Mouse (Mus musculus) CH12.LX (cell line): ENCODE measurements around the gene Itih2. TPM values are rescaled to one million over a fixed set of nuclear protein-coding genes. Genes with fewer than 3 reads are reported as not detected.

Experiments
- DNase-seq: peaks from one replicate; pipeline ENCODE4 v3.0.0-alpha.2; 2013; ENCODE audit errors: extremely low read depth
- H3K27ac ChIP-seq: 2 replicates; pipeline ENCODE4 v1.5.1; 2012; ENCODE audit warnings: low read depth, mild to moderate bottlenecking, control low read depth, moderate library complexity; ENCODE audit not compliant: insufficient read depth
- H3K27me3 ChIP-seq: replicated peaks from 2 replicates; pipeline ENCODE3; 2012; ENCODE audit warnings: inconsistent platforms
- H3K36me3 ChIP-seq, 2 experiments: replicated peaks in 1 of 2; 2 replicates each; pipeline versions ENCODE3 to v1.6.1; 2012; ENCODE audit warnings: inconsistent platforms in 1 of 2, low read length in 1 of 2, mild to moderate bottlenecking in 1 of 2, mixed read lengths in 1 of 2, moderate library complexity in 1 of 2; ENCODE audit not compliant: control insufficient read depth in 1 of 2, insufficient read depth in 1 of 2
- H3K4me1 ChIP-seq, 2 experiments: 2 replicates each; pipeline ENCODE4 v1.6.1; 2012; ENCODE audit warnings: inconsistent platforms in 1 of 2, moderate library complexity in 1 of 2; ENCODE audit not compliant: insufficient read depth in 2 of 2, control insufficient read depth in 1 of 2
- H3K4me2 ChIP-seq: 2 replicates; pipeline ENCODE4 v1.6.1; 2012; ENCODE audit warnings: low read depth, mild to moderate bottlenecking, control low read depth; ENCODE audit not compliant: poor library complexity, insufficient read depth, severe bottlenecking
- H3K4me3 ChIP-seq, 3 experiments: fragments of 150-350 bp in 1 of 3; sonication (generic) in 1 of 3; replicated peaks in 1 of 3; 2 replicates each; pipeline versions ENCODE3 to v1.5.1; 2011 to 2012; ENCODE audit warnings: low read depth in 2 of 3, low read length in 2 of 3, mild to moderate bottlenecking in 2 of 3, moderate library complexity in 2 of 3, control low read depth in 1 of 3, improper control_type of control experiment in 1 of 3, inconsistent platforms in 1 of 3, mixed read lengths in 1 of 3; ENCODE audit not compliant: poor library complexity in 1 of 3
- H3K79me2 ChIP-seq: replicated peaks from 2 replicates; pipeline ENCODE4 v1.6.1; 2012; ENCODE audit warnings: mild to moderate bottlenecking, moderate library complexity; ENCODE audit not compliant: control insufficient read depth, poor library complexity, insufficient read depth, severe bottlenecking; ENCODE audit errors: extremely low read depth
- H3K9ac ChIP-seq: 2 replicates; pipeline ENCODE4 v1.6.1; 2012; ENCODE audit warnings: low read depth, mild to moderate bottlenecking, control low read depth, moderate library complexity; ENCODE audit not compliant: insufficient read depth
- H3K9me3 ChIP-seq: replicated peaks from 2 replicates; pipeline ENCODE3; 2012; ENCODE audit warnings: low read length, inconsistent platforms, mixed read lengths
- BHLHE40 ChIP-seq: IDR thresholded peaks from 2 replicates; pipeline ENCODE4 v1.6.1; 2011; ENCODE audit warnings: mild to moderate bottlenecking, low read depth, low read length, improper control_type of control experiment
- CHD1 ChIP-seq: IDR thresholded peaks from 2 replicates; pipeline ENCODE4 v1.6.1; 2012; ENCODE audit warnings: low read depth, low read length, improper control_type of control experiment, inconsistent platforms
- CHD2 ChIP-seq: IDR thresholded peaks from 2 replicates; pipeline ENCODE4 v1.6.1; 2011; ENCODE audit warnings: low read length, improper control_type of control experiment
- CTCF ChIP-seq, 2 experiments: IDR thresholded peaks in 1 of 2; conservative IDR thresholded peaks in 1 of 2; 2 replicates each; pipeline ENCODE4 v1.5.1; 2011 to 2012; ENCODE audit warnings: low read depth in 2 of 2, low read length in 2 of 2, improper control_type of control experiment in 1 of 2, inconsistent platforms in 1 of 2, mild to moderate bottlenecking in 1 of 2, moderate library complexity in 1 of 2
- ELF1 ChIP-seq: IDR thresholded peaks from 2 replicates; pipeline ENCODE4 v1.6.1; 2014; ENCODE audit warnings: low read depth, mild to moderate bottlenecking, inconsistent platforms, low read length, improper control_type of control experiment
- EP300 ChIP-seq: IDR thresholded peaks from 2 replicates; pipeline ENCODE4 v1.6.1; 2011; ENCODE audit warnings: low read length, improper control_type of control experiment
- ETS1 ChIP-seq: conservative IDR thresholded peaks from 2 replicates; pipeline ENCODE4 v1.6.1; 2012; ENCODE audit warnings: low read depth, mild to moderate bottlenecking, inconsistent platforms, low read length, improper control_type of control experiment, moderate library complexity
- GABPA ChIP-seq: IDR thresholded peaks from 2 replicates; pipeline ENCODE4 v1.6.1; 2012; ENCODE audit warnings: low read depth, low read length, improper control_type of control experiment, inconsistent platforms; ENCODE audit not compliant: insufficient replicate concordance
- HCFC1 ChIP-seq: IDR thresholded peaks from 2 replicates; pipeline ENCODE4 v1.6.1; 2012; ENCODE audit warnings: low read depth, mild to moderate bottlenecking, inconsistent platforms, low read length, improper control_type of control experiment
- IRF4 ChIP-seq: IDR thresholded peaks from 2 replicates; pipeline ENCODE4 v1.6.1; 2014; ENCODE audit warnings: low read depth, mild to moderate bottlenecking, inconsistent platforms, low read length, improper control_type of control experiment
- JUND ChIP-seq: conservative IDR thresholded peaks from 2 replicates; pipeline ENCODE4 v1.6.1; 2011; ENCODE audit warnings: low read depth, low read length, improper control_type of control experiment
- MAX ChIP-seq: IDR thresholded peaks from 2 replicates; pipeline ENCODE4 v1.6.1; 2011; ENCODE audit warnings: low read length, improper control_type of control experiment
- MAZ ChIP-seq: IDR thresholded peaks from 2 replicates; pipeline ENCODE4 v1.6.1; 2012; ENCODE audit warnings: low read depth, mild to moderate bottlenecking, inconsistent platforms, low read length, improper control_type of control experiment, moderate library complexity
- MEF2A ChIP-seq: IDR thresholded peaks from 2 replicates; pipeline ENCODE4 v1.6.1; 2014; ENCODE audit warnings: low read depth, mild to moderate bottlenecking, inconsistent platforms, low read length, improper control_type of control experiment, borderline replicate concordance
- MXI1 ChIP-seq: IDR thresholded peaks from 2 replicates; pipeline ENCODE4 v1.6.1; 2011; ENCODE audit warnings: mild to moderate bottlenecking, low read depth, low read length, improper control_type of control experiment
- MYC ChIP-seq: IDR thresholded peaks from 2 replicates; pipeline ENCODE4 v1.6.1; 2011; ENCODE audit warnings: low read depth, mild to moderate bottlenecking, improper control_type of control experiment, low read length
- NELFE ChIP-seq: IDR thresholded peaks from 2 replicates; pipeline ENCODE4 v1.6.1; 2011; ENCODE audit warnings: low read depth, low read length, improper control_type of control experiment
- PAX5 ChIP-seq: IDR thresholded peaks from 2 replicates; pipeline ENCODE4 v1.6.1; 2012; ENCODE audit warnings: low read length, inconsistent platforms, mixed read lengths
- POLR2AphosphoS2 ChIP-seq: IDR thresholded peaks from 2 replicates; pipeline ENCODE4 v1.6.1; 2011; ENCODE audit warnings: low read depth, low read length, improper control_type of control experiment
- RAD21 ChIP-seq: IDR thresholded peaks from 2 replicates; pipeline ENCODE4 v1.6.1; 2011; ENCODE audit warnings: low read depth, mild to moderate bottlenecking, low read length, improper control_type of control experiment, moderate library complexity
- RCOR1 ChIP-seq: conservative IDR thresholded peaks from 2 replicates; pipeline ENCODE4 v1.6.1; 2012; ENCODE audit warnings: low read depth, mild to moderate bottlenecking, inconsistent platforms, low read length, improper control_type of control experiment
- SIN3A ChIP-seq: IDR thresholded peaks from 2 replicates; pipeline ENCODE4 v1.6.1; 2012; ENCODE audit warnings: low read length, improper control_type of control experiment, inconsistent platforms
- SMC3 ChIP-seq: IDR thresholded peaks from 2 replicates; pipeline ENCODE4 v1.6.1; 2011; ENCODE audit warnings: low read depth, low read length, improper control_type of control experiment
- TBP ChIP-seq: conservative IDR thresholded peaks from 2 replicates; pipeline ENCODE4 v1.6.1; 2011; ENCODE audit warnings: low read depth, low read length, improper control_type of control experiment
- USF1 ChIP-seq: IDR thresholded peaks from 2 replicates; pipeline ENCODE4 v1.6.1; 2014; ENCODE audit warnings: low read depth, mild to moderate bottlenecking, inconsistent platforms, low read length, improper control_type of control experiment
- USF2 ChIP-seq: conservative IDR thresholded peaks from 2 replicates; pipeline ENCODE4 v1.6.1; 2011; ENCODE audit warnings: low read depth, low read length, improper control_type of control experiment
- ZMIZ1 ChIP-seq: IDR thresholded peaks from 2 replicates; pipeline ENCODE4 v1.6.1; 2012; ENCODE audit warnings: low read depth, mild to moderate bottlenecking, inconsistent platforms, low read length, improper control_type of control experiment
- dilution Hi-C: fragments of 300-500 bp; cut with MboI; formaldehyde crosslinking; loops from 2 replicates; pipeline ENCODE4 v1.14.3; 2020; ENCODE audit warnings: low sequenced_read_pairs; ENCODE audit not compliant: extremely low pct_unique_long_range_greater_than_20kb, extremely low pct_ligation_motif_present
- in situ Hi-C: fragments of 300-500 bp; cut with MboI; formaldehyde crosslinking; loops from 3 replicates; pipeline ENCODE4 v1.14.3; 2019; ENCODE audit warnings: low sequenced_read_pairs, low pct_ligation_motif_present, low pct_unique_long_range_greater_than_20kb, mixed read lengths
- polyA plus RNA-seq: library from polyadenylated mRNA; unstranded; fragments of >175 nt; gene quantifications from 2 replicates; pipeline ENCODE4 v1.2.1, GENCODE M21; 2012; ENCODE audit warnings: low read depth; ENCODE audit not compliant: insufficient read length
- total RNA-seq, 2 experiments: library from RNA; depleted of rRNA; stranded (reverse); fragments of 300-350 nt in 1 of 2; fragments of >200 nt in 1 of 2; gene quantifications; 2 replicates each; pipeline ENCODE4 v1.2.3; 2012 to 2014

Gene Itih2
- total and polyA plus RNA-seq, 3 experiments: not detected

GRCm38 (mm10) chr2:10119276-10119675, 11.9 kb downstream of the Itih2 start:
- dilution Hi-C loops (no loop called here), in situ Hi-C loops (no loop called here)
- no peak for DNase-seq
- Histone ChIP-seq H3K4me3 (no peak overlapping the region), H3K9me3 (no peaks in the 10 kb centered on the region), H3K27me3 (no peaks in the 10 kb centered on the region), H3K4me1 (no peaks in the 10 kb centered on the region), H3K79me2 (no peaks in the 10 kb centered on the region), H3K9ac (no peak overlapping the region), H3K4me2 (no peak overlapping the region), H3K27ac (no peak overlapping the region), H3K36me3 (no peaks in the 10 kb centered on the region)
- TF ChIP-seq CTCF (conservative IDR thresholded peaks at IDR 0.05 in 1 of 2, IDR thresholded peaks at IDR 0.05 in 1 of 2; ENCODE audit: low read depth in 2 of 2, low read length in 2 of 2) (no peak), MAZ (no peak), GABPA (no peak), NELFE (no peak), PAX5 (no peak), BHLHE40 (no peak), TBP (no peak), IRF4 (no peak), ETS1 (no peak), CHD2 (no peak), RAD21 (no peak), SIN3A (no peak), MAX (no peak), EP300 (no peak), CHD1 (no peak), MEF2A (no peak), ZMIZ1 (no peak), MXI1 (no peak), RCOR1 (no peak)

GRCm38 (mm10) chr2:10118751-10119150, 12.4 kb downstream of the Itih2 start:
- in situ Hi-C loops: no loop called here

More at GRCm38 (mm10) chr2:10118751-10119150, 12.4 kb downstream of the Itih2 start:
- Histone ChIP-seq H3K9ac (no peak overlapping the region), H3K27me3 (no peaks in the 10 kb centered on the region), H3K4me3 (no peak overlapping the region), H3K9me3 (no peaks in the 10 kb centered on the region), H3K4me1 (no peaks in the 10 kb centered on the region), H3K36me3 (no peaks in the 10 kb centered on the region), H3K27ac (no peak overlapping the region), H3K79me2 (no peaks in the 10 kb centered on the region), H3K4me2 (no peak overlapping the region)
- TF ChIP-seq SMC3: no peak
- TF ChIP-seq USF2: no peak
- TF ChIP-seq POLR2AphosphoS2: no peak
- no peak for TF ChIP-seq BHLHE40
- TF ChIP-seq USF1: no peak
- no peak for TF ChIP-seq SIN3A
- TF ChIP-seq MXI1: no peak
- no peak for TF ChIP-seq JUND
- no peak for TF ChIP-seq CHD2
- no peak for TF ChIP-seq ELF1
- no peak for TF ChIP-seq MYC
- TF ChIP-seq HCFC1: no peak
- dilution Hi-C loops: no loop called here
- no peak for DNase-seq
